Mouse (Mus musculus) thymus, adult 18-20 months (tissue): Measurements from ENCODE around the gene Bscl2.
A peak's percentile ranks its signal among the peaks of the same experiment; 100 is the strongest.
"Not testable (repeated sequence)": the region's sequence is repeated elsewhere in the genome, so short reads cannot be mapped to it uniquely, and the experiment has no call there.

Experiments
- DNase-seq, 2 experiments: peaks; one replicate each; pipeline ENCODE4 v3.0.0; 2022; ENCODE audit warnings: mixed read lengths in 2 of 2

Gene Bscl2

DNA sequence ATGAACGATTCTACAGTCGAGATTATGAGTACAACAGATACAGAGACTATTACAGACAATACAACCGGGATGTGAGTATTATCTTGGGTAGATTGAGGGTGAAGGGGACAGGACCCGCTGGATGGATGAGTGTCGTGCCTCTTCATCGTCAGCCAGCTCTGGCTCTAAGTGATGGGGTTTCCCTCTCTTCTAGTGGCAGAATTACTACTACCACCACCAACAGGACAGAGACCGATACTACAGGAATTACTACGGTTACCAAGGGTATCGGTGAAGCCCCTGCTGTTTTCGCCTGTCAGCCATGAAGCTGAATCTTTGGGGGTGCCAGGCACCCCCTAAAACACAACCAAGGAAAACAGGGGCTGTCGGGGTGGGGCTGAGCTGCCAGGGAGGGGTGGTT is 6.0 kb upstream of the Bscl2 start:
- no peak for DNase-seq

GRCm38 (mm10) chr19:8832971-8833370 is 4.3 kb upstream of the Bscl2 start:
- DNase-seq: no peak

- DNase-seq: not testable (repeated sequence)
These were observed 940 bp upstream of the Bscl2 start for GRCm38 (mm10) chr19:8836327-8836726.

DNA sequence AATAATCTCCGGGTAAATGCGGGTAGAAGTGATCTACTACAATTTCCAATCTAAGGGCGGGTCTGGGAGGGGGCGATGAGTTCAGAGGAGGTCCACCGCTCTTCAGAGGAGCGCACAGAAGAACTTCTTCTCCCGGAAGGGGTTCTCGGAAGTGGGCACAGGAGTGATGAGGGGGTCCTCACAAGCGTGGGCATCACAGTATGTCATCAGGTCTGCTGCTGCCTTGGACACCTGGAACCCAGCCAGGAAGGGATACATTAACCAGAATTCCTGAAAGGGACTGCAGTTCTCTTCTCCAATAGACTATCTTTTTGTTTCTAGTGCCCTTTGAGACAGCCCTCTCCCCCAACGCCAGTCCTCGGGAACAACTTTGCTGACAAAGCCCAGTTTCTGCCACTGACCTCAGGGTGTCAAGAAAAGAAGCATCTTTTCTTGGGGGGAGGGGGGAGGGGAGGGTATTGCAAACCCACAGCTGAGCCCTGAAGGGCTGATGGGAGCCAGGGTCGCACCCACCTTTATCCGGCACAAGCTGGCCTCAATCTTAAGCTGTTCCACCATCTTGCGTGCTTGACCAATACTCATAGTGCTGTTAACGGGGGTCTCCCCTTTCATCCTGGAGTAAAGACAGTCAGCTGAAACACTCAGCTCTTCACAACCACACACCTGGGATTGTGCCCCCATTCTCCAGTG is 919 bp downstream of the Bscl2 start:
- peak in 1 of 2 experiments; percentile 24 for DNase-seq

DNA sequence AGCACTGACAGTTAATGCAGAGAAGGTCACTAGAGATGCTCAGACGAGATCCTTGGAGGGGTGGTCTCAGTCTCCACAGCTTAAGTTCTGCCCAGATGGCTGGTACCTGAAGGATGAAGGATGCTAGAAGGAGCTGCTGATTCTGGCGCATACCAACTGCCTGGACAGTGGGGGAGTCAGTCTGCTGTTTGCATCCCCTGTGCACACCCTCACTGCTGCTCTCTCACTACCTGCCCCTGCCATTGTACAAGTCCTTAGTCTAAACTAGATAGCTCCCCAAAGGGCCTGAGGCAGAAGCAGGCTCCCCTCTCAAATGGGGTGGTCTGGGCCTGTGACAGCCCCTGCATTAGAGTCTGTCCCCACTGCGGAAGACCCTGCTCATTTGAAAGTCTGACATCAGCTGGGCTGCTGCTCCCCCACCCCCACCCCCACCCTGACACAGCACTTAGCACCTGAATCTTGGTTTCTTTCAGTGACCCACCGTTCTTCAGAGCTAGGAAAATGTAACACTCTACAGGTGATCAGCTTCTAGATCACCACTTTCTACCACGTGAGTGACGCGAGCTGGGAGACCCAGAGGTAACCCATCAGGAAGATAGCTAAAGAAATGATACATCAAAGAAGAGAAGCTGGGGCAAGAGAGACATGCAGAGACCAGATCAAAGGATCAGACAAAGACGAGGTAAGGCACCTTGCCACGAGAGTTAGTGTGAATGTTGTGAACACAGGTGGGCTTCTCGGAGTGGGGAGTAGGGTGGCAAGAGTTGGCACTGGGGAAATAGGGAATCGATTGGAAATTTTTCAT is 2.0 kb downstream of the Bscl2 start, which contains the start of gene Gng3:
Gng3 (minus strand) TSS at position 92 of the 805 bp plus-strand sequence.
- no peak for DNase-seq

DNA sequence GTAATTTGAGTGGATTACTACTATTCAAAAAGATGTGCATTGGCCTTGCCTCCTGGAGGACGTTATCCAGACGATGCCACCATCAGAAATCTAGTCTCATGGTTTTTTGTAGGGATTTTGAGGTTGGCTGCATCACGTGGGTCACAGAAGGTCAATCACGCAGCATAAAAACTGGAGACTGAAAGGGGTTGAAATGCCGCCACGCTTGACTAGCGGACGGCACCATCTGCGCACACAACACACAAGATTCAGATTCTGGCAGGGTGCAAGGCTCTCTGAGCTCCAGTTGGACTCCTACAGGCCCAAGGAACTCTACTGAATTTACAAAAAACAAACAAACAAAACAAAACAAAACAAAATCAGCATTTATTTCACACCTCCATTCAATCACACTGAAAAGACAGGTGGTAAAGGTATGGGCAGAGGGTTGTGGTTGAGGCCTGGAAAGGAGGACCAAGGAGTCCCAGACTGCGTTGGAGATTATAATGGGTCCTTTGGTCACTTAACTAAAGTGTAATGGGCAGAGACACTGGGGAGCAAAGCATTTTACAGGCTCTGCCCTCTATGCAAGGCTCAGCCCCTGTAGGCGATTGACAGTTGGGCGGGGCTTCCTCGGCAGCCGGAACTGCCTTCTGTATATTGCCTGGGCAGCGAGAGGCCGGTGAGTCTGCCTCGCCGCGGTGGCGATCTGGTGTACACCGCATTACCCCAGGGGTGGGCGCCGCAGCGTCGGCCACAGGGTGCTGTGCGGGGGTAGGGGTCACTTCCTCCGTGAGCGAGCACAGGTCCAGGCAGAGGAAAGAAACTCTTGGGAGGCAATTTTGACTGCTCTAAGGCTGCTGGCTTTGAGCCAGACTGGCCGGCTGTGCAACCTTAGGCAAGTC is 2.9 kb downstream of the Bscl2 start:
- peak; percentile 54 to 55 for DNase-seq

- no peak for DNase-seq
These were observed 3.7 kb downstream of the Bscl2 start for GRCm38 (mm10) chr19:8841012-8841411.

DNA sequence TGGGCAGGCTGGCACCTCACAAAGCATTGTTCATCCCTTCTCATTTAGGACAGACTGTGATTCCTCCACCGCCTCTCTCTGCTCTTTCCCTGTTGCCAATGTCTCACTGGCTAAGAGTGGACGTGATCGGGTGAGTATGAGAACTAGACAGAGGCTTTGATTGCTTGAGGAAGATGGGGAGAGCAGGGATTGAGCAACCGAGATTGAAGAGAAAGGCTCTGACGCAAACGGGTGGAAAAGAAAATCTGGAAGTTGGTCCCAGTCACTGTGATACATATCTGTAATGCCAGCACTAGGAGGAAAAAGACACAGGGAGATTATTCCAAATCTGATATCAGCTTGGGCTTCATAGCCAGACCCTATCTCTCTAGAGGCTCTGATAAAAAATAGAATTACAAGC is 5.7 kb downstream of the Bscl2 start:
- DNase-seq: no peak

GRCm38 (mm10) chr19:8844371-8845129 is 7.3 kb downstream of the Bscl2 start:
- peak; percentile 18 to 45 for DNase-seq

- DNase-seq: no peak
These were observed 11.1 kb downstream of the Bscl2 start for GRCm38 (mm10) chr19:8848356-8848755.

- no peak for DNase-seq
These were observed 13.2 kb downstream of the Bscl2 start, which contains the start of gene Lrrn4cl for GRCm38 (mm10) chr19:8850402-8850901. Gene Lrrn4cl (plus strand): TSS chr19:8850768.

- DNase-seq: no peak
These were observed 14.4 kb downstream of the Bscl2 start for GRCm38 (mm10) chr19:8851639-8852038.

- DNase-seq: no peak
These were observed 15.1 kb downstream of the Bscl2 start for GRCm38 (mm10) chr19:8852236-8852928.

- no peak for DNase-seq
These were observed 15.8 kb downstream of the Bscl2 start for GRCm38 (mm10) chr19:8853117-8853516.

- no peak for DNase-seq
These were observed 20.4 kb downstream of the Bscl2 start for GRCm38 (mm10) chr19:8857689-8858088.

- DNase-seq: peak; percentile 13 to 28
These were observed 21.8 kb downstream of the Bscl2 start for GRCm38 (mm10) chr19:8859018-8859417.

- no peak for DNase-seq
These were observed 27.0 kb downstream of the Bscl2 start for GRCm38 (mm10) chr19:8864265-8864664.

- not testable (repeated sequence) for DNase-seq
These were observed 33.1 kb downstream of the Bscl2 start for GRCm38 (mm10) chr19:8870381-8870780.

GRCm38 (mm10) chr19:8870838-8871237 is 33.6 kb downstream of the Bscl2 start:
- no peak for DNase-seq

- DNase-seq: peak; percentile 97 to 98
These were observed 34.3 kb downstream of the Bscl2 start, which contains the start of gene Ubxn1 for GRCm38 (mm10) chr19:8871267-8872186. Gene Ubxn1 (plus strand): TSS chr19:8871496.
